Mouse (Mus musculus): ENCODE results near the gene Kcnma1. TPM values are rescaled to one million over a fixed set of nuclear protein-coding genes. Genes with fewer than 3 reads are reported as not detected.
A peak's percentile ranks its signal among the peaks of the same experiment; 100 is the strongest.

Kcnma1 gene
- polyA plus RNA-seq, 1 experiment from 2014 or later, result 0.42 TPM

DNA sequence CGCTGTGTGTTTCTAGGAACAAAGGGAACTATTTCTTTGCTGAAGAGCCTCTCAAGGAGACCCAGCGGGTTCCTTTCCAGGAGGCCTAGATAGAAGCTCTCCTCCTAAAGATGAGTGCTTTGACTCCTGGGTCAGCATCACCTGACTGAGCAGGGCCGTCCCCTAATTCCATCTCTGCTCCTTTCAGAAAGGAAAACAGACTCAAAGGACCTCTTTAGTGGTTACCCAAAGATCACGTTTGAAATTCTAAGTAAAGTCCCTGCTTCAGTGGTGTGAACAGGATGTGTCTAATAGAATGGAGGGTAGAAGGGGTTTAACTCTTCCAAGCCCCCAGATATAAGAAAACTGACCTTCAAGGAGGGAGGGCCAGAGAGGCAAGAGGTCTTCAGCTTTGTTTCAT, 411.4 kb downstream of the Kcnma1 start:
- no peak for ATAC-seq (ENCODE audit: insufficient number of reproducible peaks, low FRiP score)
- Histone ChIP-seq H3K27me3 (replicated peaks) (no peaks in the 10 kb centered on the region), H3K27ac (ENCODE audit: poor library complexity, severe bottlenecking) (no peak overlapping the region), H3K4me1 (replicated peaks) (peaks cover 18% of the 10 kb centered on the region), H3K36me3 (no peaks in the 10 kb centered on the region), H3K9ac (no peak overlapping the region), H3K4me2 (no peak overlapping the region), H3K4me3 (no peak overlapping the region), H3K9me3 (replicated peaks) (no peaks in the 10 kb centered on the region)
- 46% methylated on average over 4 of the region's 4 CpGs for WGBS

DNA sequence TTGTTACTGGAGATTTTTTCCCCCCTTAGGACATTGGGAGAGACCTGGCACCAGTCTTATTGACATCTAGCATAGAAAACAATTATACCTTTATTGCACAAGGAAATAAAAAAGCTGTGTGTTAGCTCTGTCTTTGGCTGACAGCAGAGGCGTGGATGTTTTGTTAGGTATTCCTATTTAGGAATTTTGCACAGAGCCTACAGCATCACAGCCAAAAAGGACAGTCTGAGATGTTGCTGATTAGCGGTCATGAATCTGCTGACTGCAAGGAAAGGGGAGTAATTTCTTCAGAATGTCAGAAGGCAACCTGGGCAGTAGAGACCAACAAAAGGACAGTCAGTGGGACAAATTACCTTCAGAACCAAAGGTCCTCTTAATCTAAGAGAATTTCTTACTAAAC, 412.2 kb downstream of the Kcnma1 start:
- Histone ChIP-seq H3K9ac (no peak overlapping the region), H3K9me3 (replicated peaks) (no peaks in the 10 kb centered on the region), H3K36me3 (no peaks in the 10 kb centered on the region), H3K27me3 (replicated peaks) (no peaks in the 10 kb centered on the region), H3K4me1 (replicated peaks) (peaks cover 18% of the 10 kb centered on the region), H3K27ac (ENCODE audit: poor library complexity, severe bottlenecking) (no peak overlapping the region), H3K4me2 (no peak overlapping the region), H3K4me3 (no peak overlapping the region)
- 80% methylated on average over 2 of the region's 2 CpGs for WGBS
- no peak for ATAC-seq (ENCODE audit: insufficient number of reproducible peaks, low FRiP score)

DNA sequence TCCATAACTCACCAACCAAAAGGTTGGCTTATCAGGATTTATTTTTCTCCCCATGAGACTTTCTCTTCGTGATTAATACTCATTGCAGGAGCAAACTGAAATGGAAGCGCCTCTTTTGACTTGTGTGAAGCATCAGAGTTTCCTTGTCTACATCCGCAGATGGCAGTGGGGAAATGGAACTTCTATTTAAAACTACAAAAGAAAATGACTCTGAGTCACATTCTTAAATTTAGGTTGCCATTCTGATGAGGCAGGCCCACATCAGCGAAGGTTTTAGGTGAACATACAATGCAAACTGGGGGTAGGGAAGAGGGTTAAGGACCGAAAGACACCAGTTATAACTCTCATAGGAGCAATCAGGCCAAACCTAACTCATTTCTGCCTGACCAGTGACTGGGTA, 419.7 kb downstream of the Kcnma1 start:
- H3K9me3 ChIP-seq (replicated peaks), result no peaks in the 10 kb centered on the region
- no peak for ATAC-seq (ENCODE audit: insufficient number of reproducible peaks, low FRiP score)
- no peaks in the 10 kb centered on the region for H3K36me3 ChIP-seq
- H3K4me1 ChIP-seq (replicated peaks), result peaks cover 12% of the 10 kb centered on the region
- 85% methylated on average over 5 of the region's 5 CpGs for WGBS
- H3K4me2 ChIP-seq, result no peak overlapping the region
- H3K27me3 ChIP-seq (replicated peaks), result no peaks in the 10 kb centered on the region; the same call in 1 of the 2 replicates
- H3K9ac ChIP-seq, result no peak overlapping the region
- H3K27ac ChIP-seq (ENCODE audit: poor library complexity, severe bottlenecking), result no peak overlapping the region
- no peak overlapping the region for H3K4me3 ChIP-seq

DNA sequence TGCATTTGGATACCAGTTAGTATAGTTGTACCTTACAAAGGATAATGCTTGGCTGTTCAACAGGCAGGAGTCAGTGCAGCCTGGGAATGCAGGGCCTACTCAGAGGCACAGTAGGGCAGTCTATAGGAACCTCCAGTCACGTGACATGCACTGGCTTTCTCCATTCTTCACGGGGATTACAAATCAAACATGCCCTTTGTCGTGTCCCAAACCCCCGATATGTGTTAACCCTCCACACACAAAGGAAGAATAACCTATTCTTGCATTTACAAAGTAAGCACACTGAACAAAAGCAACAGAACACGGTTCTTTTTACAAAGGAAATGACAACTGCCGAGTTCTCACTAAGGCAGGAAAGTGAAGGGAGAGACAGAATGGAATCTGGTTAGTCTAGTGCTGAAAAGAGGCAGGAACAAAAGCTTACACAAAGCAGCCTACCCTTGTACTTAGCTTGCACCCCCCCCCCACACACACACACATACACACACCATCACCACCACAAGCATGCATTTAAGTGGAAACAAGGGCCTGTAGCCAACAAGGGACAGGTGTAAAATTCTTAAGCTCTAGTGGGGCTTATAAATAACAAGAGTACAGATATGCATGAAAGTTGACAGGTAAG, 421.4 kb downstream of the Kcnma1 start:
- Histone ChIP-seq H3K27me3 (replicated peaks) (no peaks in the 10 kb centered on the region; the same call in 1 of the 2 replicates), H3K9ac (no peak overlapping the region), H3K27ac (ENCODE audit: poor library complexity, severe bottlenecking) (no peak overlapping the region), H3K4me2 (no peak overlapping the region), H3K9me3 (replicated peaks) (no peaks in the 10 kb centered on the region), H3K36me3 (no peaks in the 10 kb centered on the region), H3K4me1 (replicated peaks) (peaks cover 12% of the 10 kb centered on the region), H3K4me3 (no peak overlapping the region)
- 0 out of 2 replicates have a peak, but pooled peaks have one; percentile 33 for ATAC-seq (ENCODE audit: insufficient number of reproducible peaks, low FRiP score)
- WGBS, result 33% methylated on average over 6 of the region's 6 CpGs

DNA sequence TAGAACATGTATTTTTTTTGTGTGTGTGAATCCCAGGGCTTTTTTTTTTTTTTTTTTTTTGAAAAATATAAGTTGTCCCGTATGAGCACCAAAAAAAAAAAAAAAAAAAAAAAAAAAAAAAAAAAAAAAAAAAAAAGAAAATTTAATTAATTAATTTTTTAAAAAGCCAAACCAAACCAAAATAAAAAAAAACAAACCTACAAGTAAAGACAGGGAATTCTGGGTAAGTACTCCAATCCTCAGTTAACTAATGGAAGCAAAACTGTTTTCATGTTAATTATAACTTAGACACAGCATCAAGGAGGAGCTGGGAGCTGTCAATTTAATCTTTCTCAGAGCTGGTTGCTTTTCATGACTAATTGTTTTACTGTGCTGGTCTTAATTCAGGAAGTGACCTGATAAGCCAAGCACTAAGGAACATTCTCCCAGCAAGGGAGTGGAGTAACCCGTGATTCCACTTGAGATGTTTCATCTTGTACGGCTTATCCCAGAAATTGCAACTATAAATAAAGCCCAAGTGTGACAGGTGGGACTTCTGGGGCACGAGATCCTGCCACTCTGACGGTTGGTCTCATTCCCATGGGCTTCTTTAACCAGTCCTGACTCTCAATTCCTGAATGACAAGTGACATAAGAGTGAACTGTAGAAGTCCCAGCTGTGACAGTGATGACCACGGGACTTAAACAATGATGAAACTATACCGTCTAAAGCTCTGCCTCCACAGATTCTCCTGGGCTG, 424.4 kb downstream of the Kcnma1 start:
- no peaks in the 10 kb centered on the region for H3K36me3 ChIP-seq
- peaks cover 12% of the 10 kb centered on the region for H3K4me1 ChIP-seq (replicated peaks)
- no peak overlapping the region for H3K4me2 ChIP-seq
- 35% methylated on average over 7 of the region's 7 CpGs for WGBS
- H3K9ac ChIP-seq, result no peak overlapping the region
- peaks cover 8% of the 10 kb centered on the region for H3K27me3 ChIP-seq (replicated peaks)
- no peaks in the 10 kb centered on the region for H3K9me3 ChIP-seq (replicated peaks)
- no peak for ATAC-seq (ENCODE audit: insufficient number of reproducible peaks, low FRiP score)
- H3K27ac ChIP-seq (ENCODE audit: poor library complexity, severe bottlenecking), result no peak overlapping the region
- H3K4me3 ChIP-seq, result no peak overlapping the region

DNA sequence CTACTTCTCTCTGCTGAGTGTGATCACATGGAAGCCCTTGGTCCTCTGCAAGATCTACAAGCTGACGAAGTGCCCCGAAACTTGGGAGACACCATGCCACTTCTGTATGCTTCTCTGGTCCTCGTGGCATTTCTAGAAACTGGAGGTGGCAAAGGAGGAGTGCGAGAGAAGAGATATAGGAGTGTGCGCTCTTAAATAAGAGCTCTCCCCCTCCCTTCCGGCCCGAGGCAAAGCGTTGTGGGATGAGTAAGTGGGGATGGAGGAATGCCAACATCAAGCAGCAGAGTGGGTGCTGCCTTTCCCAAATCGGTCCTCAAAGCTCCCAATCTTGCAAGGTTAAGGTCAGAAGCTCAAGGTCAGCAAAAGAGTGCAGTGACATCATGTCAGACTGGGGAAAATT, 426.8 kb downstream of the Kcnma1 start:
- no peak overlapping the region for H3K4me3 ChIP-seq
- H3K27ac ChIP-seq (ENCODE audit: poor library complexity, severe bottlenecking), result no peak overlapping the region
- H3K27me3 ChIP-seq (replicated peaks), result peaks cover 19% of the 10 kb centered on the region
- H3K4me1 ChIP-seq (replicated peaks), result peaks cover under 1% of the 10 kb centered on the region
- no peak for ATAC-seq (ENCODE audit: insufficient number of reproducible peaks, low FRiP score)
- H3K9me3 ChIP-seq (replicated peaks), result no peaks in the 10 kb centered on the region
- no peaks in the 10 kb centered on the region for H3K36me3 ChIP-seq
- no peak overlapping the region for H3K9ac ChIP-seq
- H3K4me2 ChIP-seq, result no peak overlapping the region
- 69% methylated on average over 9 of the region's 9 CpGs for WGBS

DNA sequence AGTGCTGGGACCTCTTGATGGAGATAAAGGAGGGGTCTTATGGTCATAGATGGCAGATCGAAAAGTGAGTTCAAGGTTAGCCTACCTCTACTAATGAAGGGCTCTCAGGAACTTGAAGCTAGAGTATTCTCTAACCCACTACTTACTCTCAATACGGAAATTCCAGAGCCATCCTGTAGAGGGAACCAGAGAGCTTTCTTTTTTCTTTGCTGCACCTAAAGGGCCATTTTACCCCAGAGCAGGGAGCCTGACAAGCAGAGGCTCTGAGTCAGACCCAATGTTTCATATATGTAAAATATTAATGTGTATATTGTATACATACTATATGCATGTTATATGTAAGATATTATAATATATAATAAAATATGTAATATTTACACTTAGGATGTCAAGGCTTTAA, 431.1 kb downstream of the Kcnma1 start:
- 10% methylated on average over 2 of the region's 2 CpGs for WGBS
- H3K9ac ChIP-seq, result no peak overlapping the region
- H3K4me2 ChIP-seq, result no peak overlapping the region
- H3K27me3 ChIP-seq (replicated peaks), result peaks cover 44% of the 10 kb centered on the region
- no peak overlapping the region for H3K4me3 ChIP-seq
- H3K27ac ChIP-seq (ENCODE audit: poor library complexity, severe bottlenecking), result no peak overlapping the region
- no peak for ATAC-seq (ENCODE audit: insufficient number of reproducible peaks, low FRiP score)
- no peaks in the 10 kb centered on the region for H3K9me3 ChIP-seq (replicated peaks)
- no peaks in the 10 kb centered on the region for H3K4me1 ChIP-seq (replicated peaks)
- H3K36me3 ChIP-seq, result no peaks in the 10 kb centered on the region

DNA sequence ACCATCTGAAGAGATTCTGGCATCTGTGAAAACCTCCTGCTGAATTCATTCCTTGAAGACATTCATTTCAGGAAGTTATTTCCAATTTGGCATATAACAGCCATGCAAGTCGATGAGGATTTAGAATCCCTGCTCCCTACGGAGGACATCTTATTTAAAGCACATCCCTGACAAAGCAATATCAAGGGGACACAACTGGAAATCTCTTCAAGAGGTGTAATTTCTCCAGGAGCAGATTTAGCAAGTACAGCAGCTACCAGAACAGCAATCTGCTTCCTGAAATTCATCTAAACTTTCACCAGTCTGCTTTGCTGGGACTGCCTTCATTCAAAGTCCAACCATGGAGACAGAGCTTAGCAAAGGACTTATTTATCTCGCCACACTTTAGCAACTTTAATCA, 433.0 kb downstream of the Kcnma1 start:
- Histone ChIP-seq H3K4me3 (no peak overlapping the region), H3K27me3 (replicated peaks) (peaks cover 62% of the 10 kb centered on the region), H3K4me1 (replicated peaks) (no peaks in the 10 kb centered on the region), H3K9me3 (replicated peaks) (no peaks in the 10 kb centered on the region), H3K9ac (no peak overlapping the region), H3K4me2 (no peak overlapping the region), H3K36me3 (no peaks in the 10 kb centered on the region), H3K27ac (ENCODE audit: poor library complexity, severe bottlenecking) (no peak overlapping the region)
- WGBS, result 70% methylated on average over 3 of the region's 3 CpGs
- no peak for ATAC-seq (ENCODE audit: insufficient number of reproducible peaks, low FRiP score)

DNA sequence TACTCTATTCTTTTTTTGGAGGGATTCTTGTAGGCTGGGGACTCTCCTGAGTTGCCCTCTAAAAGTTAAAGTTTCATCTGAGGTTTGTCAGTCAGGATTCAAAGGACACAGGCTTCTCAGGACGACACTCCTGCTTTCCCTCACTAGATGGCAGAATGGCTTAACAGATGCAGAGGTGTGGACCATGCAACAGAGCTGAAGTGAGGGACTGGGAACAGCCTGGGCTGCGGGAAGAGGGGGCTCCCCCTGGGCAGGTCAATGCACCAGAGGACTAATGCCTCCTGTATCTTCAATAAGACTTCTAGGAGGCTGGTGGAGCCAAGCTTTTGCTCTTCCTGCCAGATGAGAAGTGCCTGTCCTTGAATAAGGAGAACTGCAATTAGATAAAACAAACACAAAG, 438.3 kb downstream of the Kcnma1 start:
- Histone ChIP-seq H3K9me3 (replicated peaks) (no peaks in the 10 kb centered on the region), H3K4me1 (replicated peaks) (no peaks in the 10 kb centered on the region), H3K27ac (ENCODE audit: poor library complexity, severe bottlenecking) (no peak overlapping the region), H3K36me3 (no peaks in the 10 kb centered on the region), H3K27me3 (replicated peaks) (peaks cover 49% of the 10 kb centered on the region), H3K9ac (no peak overlapping the region), H3K4me2 (no peak overlapping the region), H3K4me3 (no peak overlapping the region)
- no peak for ATAC-seq (ENCODE audit: insufficient number of reproducible peaks, low FRiP score)
- 4% methylated on average over 2 of the region's 2 CpGs for WGBS

DNA sequence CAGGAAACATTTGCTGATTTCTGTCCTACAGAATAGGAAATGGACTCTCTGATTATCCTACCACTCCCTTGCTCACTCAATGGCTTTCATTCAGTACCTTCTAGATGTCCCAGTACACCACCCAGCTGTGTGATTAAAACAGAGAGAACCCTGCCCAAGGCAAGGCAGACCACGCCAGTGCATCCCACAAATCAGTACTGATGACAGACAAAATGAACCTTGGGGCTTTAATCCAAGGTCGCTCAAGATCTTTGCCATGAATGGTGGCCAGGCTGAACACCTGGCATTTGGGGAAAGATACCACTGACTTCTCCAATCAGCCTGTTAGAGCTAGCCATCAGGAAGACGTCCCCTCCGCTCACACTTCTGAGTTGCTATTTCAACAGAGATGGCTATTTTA, 440.2 kb downstream of the Kcnma1 start:
- no peak for ATAC-seq (ENCODE audit: insufficient number of reproducible peaks, low FRiP score)
- 67% methylated on average over 4 of the region's 4 CpGs for whole genome bisulfite sequencing
- H3K27ac ChIP-seq (ENCODE audit: poor library complexity, severe bottlenecking), result no peak overlapping the region
- no peak overlapping the region for H3K4me3 ChIP-seq
- H3K9me3 ChIP-seq (replicated peaks), result no peaks in the 10 kb centered on the region
- no peak overlapping the region for H3K4me2 ChIP-seq
- no peaks in the 10 kb centered on the region for H3K4me1 ChIP-seq (replicated peaks)
- no peak overlapping the region for H3K9ac ChIP-seq
- peaks cover 39% of the 10 kb centered on the region for H3K27me3 ChIP-seq (replicated peaks)
- no peaks in the 10 kb centered on the region for H3K36me3 ChIP-seq

DNA sequence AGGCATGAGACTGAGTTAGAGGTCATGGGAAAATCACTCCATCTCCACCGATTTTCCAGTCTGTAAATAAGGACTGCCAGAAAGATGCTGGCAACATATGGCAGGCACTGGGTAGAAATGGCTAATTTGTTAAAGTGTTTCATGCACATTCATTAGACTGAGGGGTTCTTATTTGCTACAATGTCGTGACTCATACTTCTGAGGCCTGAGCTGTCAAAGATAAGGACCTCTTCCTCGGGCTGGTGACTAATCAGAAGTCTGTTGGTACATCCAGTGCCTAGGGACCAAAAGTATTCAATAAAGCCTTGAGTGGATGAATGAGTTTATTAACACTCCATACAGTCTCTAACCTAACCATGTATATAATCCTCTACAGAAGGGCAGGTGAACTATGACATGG, 440.9 kb downstream of the Kcnma1 start:
- no peaks in the 10 kb centered on the region for H3K9me3 ChIP-seq (replicated peaks)

DNA sequence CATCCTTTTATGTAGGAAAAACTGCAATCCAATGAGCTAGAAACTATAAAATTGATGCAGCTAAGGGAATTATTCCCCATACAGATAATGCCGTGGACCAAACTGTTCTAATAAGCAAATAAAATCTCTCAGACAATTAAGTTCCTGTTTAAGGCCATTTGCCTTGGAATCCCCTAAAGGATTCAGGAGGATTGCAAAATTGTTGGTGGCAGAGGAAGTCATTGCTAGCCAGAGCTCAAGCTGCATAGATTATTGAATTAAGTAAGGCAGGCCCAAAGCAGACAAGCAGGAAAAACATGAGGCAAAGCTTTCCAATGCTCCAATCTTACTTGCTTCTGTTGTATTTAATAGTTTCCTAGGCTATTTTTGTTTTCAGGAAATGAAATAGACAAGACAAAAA, 441.5 kb downstream of the Kcnma1 start:
- peaks cover 30% of the 10 kb centered on the region for H3K27me3 ChIP-seq (replicated peaks)
- H3K36me3 ChIP-seq, result no peaks in the 10 kb centered on the region
- no peak overlapping the region for H3K27ac ChIP-seq (ENCODE audit: poor library complexity, severe bottlenecking)
- H3K4me3 ChIP-seq, result no peak overlapping the region
- no peaks in the 10 kb centered on the region for H3K9me3 ChIP-seq (replicated peaks)
- no peaks in the 10 kb centered on the region for H3K4me1 ChIP-seq (replicated peaks)
- no peak overlapping the region for H3K4me2 ChIP-seq
- ATAC-seq (ENCODE audit: insufficient number of reproducible peaks, low FRiP score), result no peak
- 70% methylated on average over 1 of the region's 1 CpGs for WGBS
- H3K9ac ChIP-seq, result no peak overlapping the region

More for the DNA sequence above, 440.9 kb downstream of the Kcnma1 start:
- Histone ChIP-seq H3K4me3 (no peak overlapping the region), H3K27me3 (replicated peaks) (peaks cover 35% of the 10 kb centered on the region), H3K4me2 (no peak overlapping the region), H3K9ac (no peak overlapping the region), H3K27ac (ENCODE audit: poor library complexity, severe bottlenecking) (no peak overlapping the region), H3K36me3 (no peaks in the 10 kb centered on the region), H3K4me1 (replicated peaks) (no peaks in the 10 kb centered on the region)
- ATAC-seq (ENCODE audit: insufficient number of reproducible peaks, low FRiP score), result no peak
- WGBS, result 26% methylated on average over 3 of the region's 3 CpGs
